Mouse (Mus musculus) gastrocnemius, adult 2 months (tissue): ENCODE results near the gene Ndufb6. TPM values are rescaled to one million over a fixed set of nuclear protein-coding genes. Genes with fewer than 3 reads are reported as not detected.

Source experiments
- DNase-seq: peaks from one replicate; pipeline ENCODE4 v3.0.0; 2022
- H3K27ac ChIP-seq: fragments of 200-600 bp; 2 replicates; pipeline ENCODE4 v1.8.1; 2022; ENCODE audit warnings: mild to moderate bottlenecking
- H3K4me3 ChIP-seq: fragments of 200-600 bp; 2 replicates; pipeline ENCODE4 v1.8.1; 2022; ENCODE audit warnings: mild to moderate bottlenecking, moderate library complexity
- CTCF ChIP-seq: fragments of 200-600 bp; IDR thresholded peaks from 2 replicates; pipeline ENCODE4 v1.8.1; 2022; ENCODE audit warnings: antibody characterized with exemption, mild to moderate bottlenecking, moderate library complexity
- intact Hi-C: fragments of 180-260 bp; cut with DNase I; formaldehyde crosslinking; loops from one replicate; pipeline ENCODE4 v1.15.1; 2025
- total RNA-seq, 2 experiments: library from RNA; stranded (reverse); gene quantifications; 2 replicates each; pipeline ENCODE4 v1.2.3; 2021

Ndufb6 gene
- total RNA-seq, 2 experiments from 2014 or later = 249 to 333 TPM

- Histone ChIP-seq H3K27ac (no peak overlapping the region), H3K4me3 (no peak overlapping the region)
- no peak for DNase-seq
- TF ChIP-seq CTCF = no peak
- intact Hi-C loops = loop anchor here (10.0 kb wide), 1 partner anchor 406 kb away; no protein-coding TSS in a partner anchor
Measured at GRCm38 (mm10) chr4:40289046-40289445, 9.8 kb upstream of the Ndufb6 start.

- DNase-seq = no peak
- intact Hi-C loops = loop anchor here (10.0 kb wide), 1 partner anchor 407 kb away; no protein-coding TSS in a partner anchor
- Histone ChIP-seq H3K4me3 (no peak overlapping the region), H3K27ac (no peak overlapping the region)
- TF ChIP-seq CTCF = no peak
Measured at GRCm38 (mm10) chr4:40287415-40287814, 8.2 kb upstream of the Ndufb6 start.

- intact Hi-C loops = loop anchor here (1.0 to 10.0 kb wide), 2 partner anchors 102 to 409 kb away; no protein-coding TSS in a partner anchor
- TF ChIP-seq CTCF = peak; percentile 88
- DNase-seq = peak; percentile 59
- H3K27ac ChIP-seq = no peak overlapping the region
- no peak overlapping the region for H3K4me3 ChIP-seq
Measured at GRCm38 (mm10) chr4:40285582-40285981, 6.4 kb upstream of the Ndufb6 start.

GRCm38 (mm10) chr4:40278880-40279275 is 343 bp downstream of the Ndufb6 start:
- intact Hi-C loops = loop anchor here (1.0 to 5.0 kb wide), 3 partner anchors 10 to 136 kb away; partner anchors contain the start of genes Aco1, Ddx58, Smim27 and Topors
- Histone ChIP-seq H3K4me3 (peak overlapping the region; percentile 100), H3K27ac (peak overlapping the region; percentile 95)
- no peak for TF ChIP-seq CTCF
- DNase-seq = no peak

GRCm38 (mm10) chr4:40269430-40270032 is 9.7 kb downstream of the Ndufb6 start, which contains the start of the genes Smim27 and Topors:
TSS of gene Smim27 (plus strand) at chr4:40269579.
TSS of gene Topors (minus strand) at chr4:40269850.
- DNase-seq = peak; percentile 96
- peak within 1 kb of the TSS; percentile 95 for H3K27ac ChIP-seq
- TF ChIP-seq CTCF = no peak
- peak within 1 kb of the TSS; percentile 90 for H3K4me3 ChIP-seq
- intact Hi-C loops = loop anchor here (1.0 kb wide), 1 partner anchor 10 kb away; the partner anchor contains the start of gene Ndufb6

GRCm38 (mm10) chr4:40268835-40269234 is 10.4 kb downstream of the Ndufb6 start:
- peak overlapping the region; percentile 90 for H3K4me3 ChIP-seq
- intact Hi-C loops = loop anchor here (1.0 kb wide), 1 partner anchor 10 kb away; the partner anchor contains the start of gene Ndufb6
- DNase-seq = peak; percentile 28
- H3K27ac ChIP-seq = peak overlapping the region; percentile 95
- no peak for TF ChIP-seq CTCF

GRCm38 (mm10) chr4:40268204-40268813 is 10.9 kb downstream of the Ndufb6 start:
- H3K4me3 ChIP-seq = peak overlapping the region; percentile 90
- H3K27ac ChIP-seq = peak overlapping the region; percentile 95
- intact Hi-C loops = no loop called here
- DNase-seq = peak; percentile 93
- TF ChIP-seq CTCF = peak; percentile 57

- TF ChIP-seq CTCF = no peak
- Histone ChIP-seq H3K4me3 (peak overlapping the region; percentile 90), H3K27ac (peak overlapping the region; percentile 95)
- DNase-seq = no peak
- intact Hi-C loops = no loop called here
Measured at GRCm38 (mm10) chr4:40267681-40268080, 11.5 kb downstream of the Ndufb6 start.

GRCm38 (mm10) chr4:40264321-40264720 is 14.9 kb downstream of the Ndufb6 start:
- TF ChIP-seq CTCF = no peak
- Histone ChIP-seq H3K27ac (no peak overlapping the region), H3K4me3 (no peak overlapping the region)
- DNase-seq = no peak
- intact Hi-C loops = no loop called here

GRCm38 (mm10) chr4:40254385-40255103 is 24.7 kb downstream of the Ndufb6 start:
- no peak for DNase-seq
- intact Hi-C loops = no loop called here

GRCm38 (mm10) chr4:40253766-40254165 is 25.5 kb downstream of the Ndufb6 start:
- DNase-seq = no peak
- H3K4me3 ChIP-seq = no peak overlapping the region
- no peak for TF ChIP-seq CTCF
- H3K27ac ChIP-seq = no peak overlapping the region
- intact Hi-C loops = no loop called here

More at GRCm38 (mm10) chr4:40254385-40255103, 24.7 kb downstream of the Ndufb6 start:
- Histone ChIP-seq H3K27ac (no peak overlapping the region), H3K4me3 (no peak overlapping the region)
- no peak for TF ChIP-seq CTCF

- Histone ChIP-seq H3K4me3 (no peak overlapping the region), H3K27ac (no peak overlapping the region)
- no peak for DNase-seq
- intact Hi-C loops = no loop called here
- no peak for TF ChIP-seq CTCF
Measured at GRCm38 (mm10) chr4:40250984-40251383, 28.2 kb downstream of the Ndufb6 start.
